Mouse (Mus musculus) c-Kit-positive CD71-negative TER-119-negative erythroid progenitor cells, embryonic 14.5 days (primary cell): ENCODE data around the gene Azin2.

Experiments
- DNase-seq: peaks from one replicate; pipeline ENCODE4 v3.0.0-alpha.2; 2013; ENCODE audit warnings: low read depth

The Azin2 gene

GRCm38 (mm10) chr4:128962029-128962925, at the start of gene Azin2:
TSS of gene Azin2 (minus strand) at chr4:128962442.
- peak; percentile 61 for DNase-seq

- DNase-seq, result no peak
These were observed 49.4 kb upstream of the Azin2 start for GRCm38 (mm10) chr4:129011604-129012121.

- no peak for DNase-seq
These were observed 47.3 kb upstream of the Azin2 start for GRCm38 (mm10) chr4:129009521-129009920.

GRCm38 (mm10) chr4:129008672-129009071, 46.4 kb upstream of the Azin2 start:
- DNase-seq, result no peak

- DNase-seq, result no peak
These were observed 45.8 kb upstream of the Azin2 start for GRCm38 (mm10) chr4:129008006-129008519.

- DNase-seq, result no peak
These were observed 41.5 kb upstream of the Azin2 start for GRCm38 (mm10) chr4:129003720-129004119.

- DNase-seq, result no peak
These were observed 38.5 kb upstream of the Azin2 start for GRCm38 (mm10) chr4:129000786-129001185.

GRCm38 (mm10) chr4:128998401-128998800, 36.2 kb upstream of the Azin2 start:
- DNase-seq, result no peak

GRCm38 (mm10) chr4:128997258-128997657, 35.0 kb upstream of the Azin2 start:
- DNase-seq, result no peak

- no peak for DNase-seq
These were observed 33.0 kb upstream of the Azin2 start for GRCm38 (mm10) chr4:128995238-128995637.

- DNase-seq, result no peak
These were observed 31.4 kb upstream of the Azin2 start for GRCm38 (mm10) chr4:128993675-128994074.

- peak; percentile 99 for DNase-seq
These were observed 30.9 kb upstream of the Azin2 start for GRCm38 (mm10) chr4:128993025-128993662.

- no peak for DNase-seq
These were observed 29.9 kb upstream of the Azin2 start for GRCm38 (mm10) chr4:128992176-128992575.

- no peak for DNase-seq
These were observed 29.3 kb upstream of the Azin2 start, which contains the start of gene Ak2 for GRCm38 (mm10) chr4:128991500-128992008. TSS of gene Ak2 (plus strand) at chr4:128991958.

GRCm38 (mm10) chr4:128989678-128990077, 27.4 kb upstream of the Azin2 start:
- no peak for DNase-seq

- no peak for DNase-seq
These were observed 26.7 kb upstream of the Azin2 start for GRCm38 (mm10) chr4:128988911-128989310.

GRCm38 (mm10) chr4:128984600-128984999, 22.4 kb upstream of the Azin2 start:
- DNase-seq, result no peak

- DNase-seq, result no peak
These were observed 21.4 kb upstream of the Azin2 start for GRCm38 (mm10) chr4:128983656-128984055.

- no peak for DNase-seq
These were observed 20.9 kb upstream of the Azin2 start for GRCm38 (mm10) chr4:128983151-128983550.

- DNase-seq, result no peak
These were observed 19.6 kb upstream of the Azin2 start for GRCm38 (mm10) chr4:128981833-128982180.

GRCm38 (mm10) chr4:128980890-128981832, 18.9 kb upstream of the Azin2 start:
- DNase-seq, result peak; percentile 72
